Mouse (Mus musculus) G1E (cell line): ENCODE measurements around the gene Slc7a14.

Source experiments
- CTCF ChIP-seq: IDR thresholded peaks from 2 replicates; pipeline ENCODE4 v1.5.1; 2012; ENCODE audit warnings: low read depth, low read length, inconsistent platforms, mixed read lengths
- GATA1 ChIP-seq: IDR thresholded peaks from 2 replicates; pipeline ENCODE4 v1.6.1; 2012; ENCODE audit warnings: borderline replicate concordance, low read length, inconsistent platforms, mixed read lengths
- GATA2 ChIP-seq: IDR thresholded peaks from 2 replicates; pipeline ENCODE4 v1.6.1; 2012; ENCODE audit warnings: low read depth, low read length, inconsistent platforms, borderline replicate concordance
- TAL1 ChIP-seq: conservative IDR thresholded peaks from 2 replicates; pipeline ENCODE4 v1.6.1; 2012; ENCODE audit warnings: low read depth, low read length, inconsistent platforms, mixed read lengths

- TF ChIP-seq CTCF (no peak), GATA2 (no peak), GATA1 (no peak), TAL1 (no peak)
These were observed 76.3 kb downstream of the Slc7a14 start for GRCm38 (mm10) chr3:31233746-31234312.
